Mouse (Mus musculus) large intestine, adult 2 months (tissue): ENCODE measurements around the gene Srbd1. TPM values are rescaled to one million over a fixed set of nuclear protein-coding genes. Genes with fewer than 3 reads are reported as not detected.

Experiments used
- DNase-seq: peaks from one replicate; pipeline ENCODE4 v3.0.0-alpha.2; 2012; ENCODE audit warnings: low read depth, low spot score
- WGBS: fragments of 180-500 bp; shearing (Covaris S2); methylation state at CpG from one replicate; pipeline ENCODE4 v1.1.7; 2018; 5-methylcytosine and 5-hydroxymethylcytosine counted together
- polyA plus RNA-seq: library from polyadenylated mRNA; depleted of rRNA; stranded (reverse); fragments of >200 nt; gene quantifications from 2 replicates; pipeline ENCODE4 v1.2.3, GENCODE M21; 2012

Srbd1 gene
- polyA plus RNA-seq, 1 experiment = 2.6 TPM

GRCm38 (mm10) chr17:86150867-86151348 lies 5.9 kb upstream of the Srbd1 start:
- 13% methylated on average over 5 of the region's 5 CpGs for WGBS
- peak; percentile 69 for DNase-seq

GRCm38 (mm10) chr17:86149726-86150125 lies 4.8 kb upstream of the Srbd1 start:
- 90% methylated on average over 1 of the region's 1 CpGs for WGBS
- DNase-seq = no peak

- no peak for DNase-seq
- WGBS = under 1% methylated on average over 33 of the region's 33 CpGs
These were observed 367 bp downstream of the Srbd1 start for GRCm38 (mm10) chr17:86144537-86145078.

GRCm38 (mm10) chr17:86135835-86136234 lies 9.1 kb downstream of the Srbd1 start:
- 80% methylated on average over 10 of the region's 10 CpGs for WGBS
- no peak for DNase-seq

- no peak for DNase-seq
- 85% methylated on average over 6 of the region's 6 CpGs for WGBS
These were observed 10.5 kb downstream of the Srbd1 start for GRCm38 (mm10) chr17:86134461-86134860.

GRCm38 (mm10) chr17:86132534-86132933 lies 12.4 kb downstream of the Srbd1 start:
- WGBS = 71% methylated on average over 5 of the region's 5 CpGs
- DNase-seq = no peak

- DNase-seq = no peak
- 89% methylated on average over 5 of the region's 5 CpGs for WGBS
These were observed 16.8 kb downstream of the Srbd1 start for GRCm38 (mm10) chr17:86128198-86128597.

GRCm38 (mm10) chr17:86125908-86126307 lies 19.1 kb downstream of the Srbd1 start:
- DNase-seq = no peak
- 85% methylated on average over 5 of the region's 5 CpGs for WGBS

- DNase-seq = no peak
- WGBS = 92% methylated on average over 3 of the region's 3 CpGs
These were observed 21.8 kb downstream of the Srbd1 start for GRCm38 (mm10) chr17:86123146-86123545.

GRCm38 (mm10) chr17:86096875-86097274 lies 48.1 kb downstream of the Srbd1 start:
- WGBS = 88% methylated on average over 2 of the region's 2 CpGs
- no peak for DNase-seq

- 98% methylated on average over 1 of the region's 1 CpGs for WGBS
- no peak for DNase-seq
These were observed 51.9 kb downstream of the Srbd1 start for GRCm38 (mm10) chr17:86093124-86093523.

GRCm38 (mm10) chr17:86091631-86092030 lies 53.3 kb downstream of the Srbd1 start:
- DNase-seq = no peak
- WGBS = 75% methylated on average over 1 of the region's 1 CpGs

- 88% methylated on average over 9 of the region's 9 CpGs for WGBS
- DNase-seq = no peak
These were observed 54.9 kb downstream of the Srbd1 start for GRCm38 (mm10) chr17:86089893-86090588.

- WGBS = 89% methylated on average over 9 of the region's 9 CpGs
- no peak for DNase-seq
These were observed 57.1 kb downstream of the Srbd1 start for GRCm38 (mm10) chr17:86087922-86088321.

GRCm38 (mm10) chr17:86086191-86086590 lies 58.8 kb downstream of the Srbd1 start:
- WGBS = 79% methylated on average over 4 of the region's 4 CpGs
- DNase-seq = no peak

GRCm38 (mm10) chr17:86083207-86083606 lies 61.8 kb downstream of the Srbd1 start:
- DNase-seq = no peak
- WGBS = 51% methylated on average over 7 of the region's 7 CpGs

- WGBS = 85% methylated on average over 11 of the region's 11 CpGs
These were observed 66.9 kb downstream of the Srbd1 start for GRCm38 (mm10) chr17:86078060-86078459.

GRCm38 (mm10) chr17:86067444-86067843 lies 77.5 kb downstream of the Srbd1 start:
- DNase-seq = no peak
- 98% methylated on average over 3 of the region's 3 CpGs for WGBS

More at GRCm38 (mm10) chr17:86078060-86078459, 66.9 kb downstream of the Srbd1 start:
- no peak for DNase-seq

- no peak for DNase-seq
- 83% methylated on average over 7 of the region's 7 CpGs for WGBS
These were observed 79.1 kb downstream of the Srbd1 start for GRCm38 (mm10) chr17:86065833-86066232.

GRCm38 (mm10) chr17:86063461-86063860 lies 81.5 kb downstream of the Srbd1 start:
- DNase-seq = peak; percentile 37
- 16% methylated on average over 5 of the region's 5 CpGs for WGBS

- 85% methylated on average over 5 of the region's 5 CpGs for WGBS
- no peak for DNase-seq
These were observed 84.1 kb downstream of the Srbd1 start for GRCm38 (mm10) chr17:86060911-86061310.
